9 mouse cellular contexts compared by ENCODE assay signal in the genomic region with DNA sequence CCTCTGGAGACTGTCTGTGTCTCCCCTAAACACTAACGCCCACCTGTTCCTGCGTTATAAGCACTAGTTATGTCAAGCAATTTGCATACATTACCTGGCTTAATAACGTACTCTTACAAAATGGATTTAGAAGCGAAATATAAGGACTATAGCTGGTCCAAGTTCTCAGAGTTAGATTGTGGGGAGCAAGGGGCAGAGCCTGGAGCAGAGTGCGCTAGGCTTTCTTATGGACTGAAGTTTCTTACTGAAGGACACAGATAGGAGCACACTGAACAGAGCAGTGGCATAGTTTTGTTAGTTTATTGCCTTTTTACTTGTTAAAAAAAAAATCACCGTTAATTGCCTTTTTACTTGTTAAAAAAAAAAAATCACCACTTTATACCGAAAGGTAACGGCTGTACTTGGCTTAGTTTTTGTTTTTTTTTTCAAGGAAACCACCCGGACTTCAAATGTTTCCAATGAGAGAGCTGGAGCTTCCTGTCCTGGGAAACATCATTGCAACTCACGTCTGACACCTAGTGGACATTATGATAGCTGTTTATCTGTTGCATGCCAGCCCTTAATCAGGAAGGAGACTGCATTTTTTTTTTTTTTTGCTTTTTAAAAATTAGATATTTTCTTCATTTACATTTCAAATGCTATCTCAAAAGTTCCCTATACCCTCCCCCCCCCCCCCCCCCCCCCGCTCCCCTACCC. TPM values are rescaled to one million over a fixed set of nuclear protein-coding genes. Genes with fewer than 3 reads are reported as not detected.
DNase-seq lines count a peak whose midpoint lies in the region; ATAC-seq and TF ChIP-seq lines count a peak whose summit lies in the region.
"Had no signal": no experiment of that assay in that cellular context is flagged by ENCODE, and none has a peak within 500 bp of the region (broad histone marks: within the 10 kb centered on the region; RNA-seq: fewer than 3 reads in every experiment).

No protein-coding gene starts in this region.

- no peak overlapping the region for H3K9ac ChIP-seq in hindbrain, embryonic 14.5 days
- no peak overlapping the region for H3K9ac ChIP-seq in hindbrain, embryonic 13.5 days
- no peak overlapping the region for H3K9ac ChIP-seq in heart, embryonic 16.5 days (ENCODE audit: low read length)
- no peak overlapping the region for H3K9ac ChIP-seq in liver, embryonic 15.5 days
- H3K9ac ChIP-seq in stomach, embryonic 14.5 days (replicated peaks; ENCODE audit: low read depth, low read length) = no peak overlapping the region

- H3K9me3 ChIP-seq in hindbrain, embryonic 14.5 days (ENCODE audit: control insufficient read depth, low read length) = no peaks in the 10 kb centered on the region
- no peaks in the 10 kb centered on the region for H3K9me3 ChIP-seq in hindbrain, embryonic 13.5 days
- peaks cover 80% of the 10 kb centered on the region for H3K9me3 ChIP-seq in E14TG2a.4 (ENCODE audit: low read length)
- no peaks in the 10 kb centered on the region for H3K9me3 ChIP-seq in heart, embryonic 16.5 days (replicated peaks; ENCODE audit: control insufficient read depth, low read length)
- no peaks in the 10 kb centered on the region for H3K9me3 ChIP-seq in liver, embryonic 15.5 days (replicated peaks)
- no peaks in the 10 kb centered on the region for H3K9me3 ChIP-seq in stomach, embryonic 14.5 days (ENCODE audit: control insufficient read depth, low read depth, low read length)

- H3K27ac ChIP-seq in hindbrain, embryonic 14.5 days = no peak overlapping the region
- H3K27ac ChIP-seq in hindbrain, embryonic 13.5 days = no peak overlapping the region
- no peak overlapping the region for H3K27ac ChIP-seq in heart, embryonic 16.5 days (ENCODE audit: low read length)
- H3K27ac ChIP-seq in liver, embryonic 15.5 days (replicated peaks) = no peak overlapping the region
- H3K27ac ChIP-seq in stomach, embryonic 14.5 days (ENCODE audit: low read length) = peak overlapping the region; percentile 61; the same call in 1 of the 2 replicates

- H3K4me3 ChIP-seq in hindbrain, embryonic 14.5 days (replicated peaks; ENCODE audit: low read length) = no peak overlapping the region
- no peak overlapping the region for H3K4me3 ChIP-seq in hindbrain, embryonic 13.5 days
- H3K4me3 ChIP-seq in E14TG2a.4 (replicated peaks; ENCODE audit: low read length) = no peak overlapping the region
- H3K4me3 ChIP-seq in heart, embryonic 16.5 days (ENCODE audit: low read length) = no peak overlapping the region
- no peak overlapping the region for H3K4me3 ChIP-seq in liver, embryonic 15.5 days (replicated peaks)
- no peak overlapping the region for H3K4me3 ChIP-seq in stomach, embryonic 14.5 days (ENCODE audit: low read depth, low read length)

- H3K36me3 ChIP-seq in hindbrain, embryonic 14.5 days (replicated peaks; ENCODE audit: control insufficient read depth, insufficient read depth) = 0 out of 2 replicates have a peak, but pooled peaks cover 4% of the 10 kb centered on the region
- H3K36me3 ChIP-seq in hindbrain, embryonic 13.5 days = peaks cover 7% of the 10 kb centered on the region
- peaks cover 42% of the 10 kb centered on the region for H3K36me3 ChIP-seq in E14TG2a.4 (ENCODE audit: insufficient read depth, low read length)
- H3K36me3 ChIP-seq in heart, embryonic 16.5 days (ENCODE audit: control insufficient read depth, insufficient read depth) = no peaks in the 10 kb centered on the region
- H3K36me3 ChIP-seq in liver, embryonic 15.5 days (replicated peaks) = no peaks in the 10 kb centered on the region
- H3K36me3 ChIP-seq in stomach, embryonic 14.5 days (ENCODE audit: control insufficient read depth, insufficient read depth, low read length) = no peaks in the 10 kb centered on the region; the same call in 1 of the 2 replicates

- ATAC-seq in hindbrain, embryonic 14.5 days (ENCODE audit: low FRiP score) = peak; percentile 45; the same call in 1 of the 2 replicates
- ATAC-seq in hindbrain, embryonic 13.5 days (ENCODE audit: low FRiP score) = no peak
- no peak for ATAC-seq in heart, embryonic 16.5 days (replicated peaks; ENCODE audit: extremely low read depth, insufficient read depth, low FRiP score)
- no peak for ATAC-seq in liver, embryonic 15.5 days (ENCODE audit: insufficient read depth)
- ATAC-seq in stomach, embryonic 14.5 days (ENCODE audit: insufficient number of reproducible peaks, insufficient read depth, low FRiP score, low read depth) = no peak

- H3K4me2 ChIP-seq in hindbrain, embryonic 14.5 days (replicated peaks) = no peak overlapping the region
- no peak overlapping the region for H3K4me2 ChIP-seq in hindbrain, embryonic 13.5 days
- H3K4me2 ChIP-seq in heart, embryonic 16.5 days (ENCODE audit: low read depth, low read length) = peak overlapping the region; percentile 49
- H3K4me2 ChIP-seq in liver, embryonic 15.5 days = peak overlapping the region; percentile 5; the same call in 1 of the 2 replicates
- no peak overlapping the region; the same call in 1 of the 2 replicates for H3K4me2 ChIP-seq in stomach, embryonic 14.5 days (replicated peaks; ENCODE audit: low read depth, low read length)

- peak; percentile 29; the same call in 1 of the 2 replicates for TF ChIP-seq CTCF in E14TG2a.4 (conservative IDR thresholded peaks at IDR 0.05; ENCODE audit: low read length)

- WGBS in hindbrain, embryonic 14.5 days = 42% methylated on average over 10 of the region's 11 CpGs
- 49% methylated on average over 10 of the region's 11 CpGs for WGBS in hindbrain, embryonic 13.5 days
- 31% methylated on average over 11 of the region's 11 CpGs for WGBS in heart, embryonic 16.5 days
- 33% methylated on average over 10 of the region's 11 CpGs for WGBS in liver, embryonic 15.5 days (ENCODE audit: insufficient replicate concordance)
- WGBS in stomach, embryonic 14.5 days = 36% methylated on average over 10 of the region's 11 CpGs

- H3K27me3 ChIP-seq in hindbrain, embryonic 14.5 days (ENCODE audit: control insufficient read depth, insufficient read depth, low read length) = no peaks in the 10 kb centered on the region
- H3K27me3 ChIP-seq in hindbrain, embryonic 13.5 days = no peaks in the 10 kb centered on the region
- no peaks in the 10 kb centered on the region for H3K27me3 ChIP-seq in E14TG2a.4 (ENCODE audit: insufficient read depth, low read length)
- no peaks in the 10 kb centered on the region for H3K27me3 ChIP-seq in heart, embryonic 16.5 days (ENCODE audit: control insufficient read depth, insufficient read depth, low read length)
- no peaks in the 10 kb centered on the region for H3K27me3 ChIP-seq in liver, embryonic 15.5 days
- H3K27me3 ChIP-seq in stomach, embryonic 14.5 days (ENCODE audit: control insufficient read depth, insufficient read depth, low read length) = no peaks in the 10 kb centered on the region

- DNase-seq in hindbrain, embryonic 14.5 days (ENCODE audit: low spot score) = peak; percentile 90
- DNase-seq in cerebellum, adult 8-10 months = peak; percentile 26
- no peak for DNase-seq in spleen, postnatal 14 days (ENCODE audit: low spot score in 2 of 2)

- H3K4me1 ChIP-seq in hindbrain, embryonic 14.5 days (replicated peaks; ENCODE audit: control insufficient read depth, insufficient read depth, low read length) = no peaks in the 10 kb centered on the region
- no peaks in the 10 kb centered on the region for H3K4me1 ChIP-seq in hindbrain, embryonic 13.5 days (replicated peaks)
- H3K4me1 ChIP-seq in E14TG2a.4 (replicated peaks; ENCODE audit: low read depth, low read length) = peaks cover 12% of the 10 kb centered on the region
- peaks cover 8% of the 10 kb centered on the region; the same call in 1 of the 2 replicates for H3K4me1 ChIP-seq in heart, embryonic 16.5 days (ENCODE audit: control insufficient read depth, insufficient read depth, low read length)
- no peaks in the 10 kb centered on the region for H3K4me1 ChIP-seq in liver, embryonic 15.5 days (replicated peaks)
- no peaks in the 10 kb centered on the region for H3K4me1 ChIP-seq in stomach, embryonic 14.5 days (ENCODE audit: control insufficient read depth, insufficient read depth, low read length)

RNA-seq across cellular contexts. Expression of gene Cavin4, which starts 17.5 kb away (rescaled TPM):
- polyA plus RNA-seq in hindbrain, embryonic 14.5 days (2014; fragmentation: Nextera tagmentation; extraction: Ambion mirVana) = 1.2 and 1.7 TPM in 2 replicates
- polyA plus RNA-seq in hindbrain, embryonic 13.5 days (2015; fragmentation: Nextera tagmentation; extraction: Ambion mirVana) = 1.9 and 2.2 TPM in 2 replicates
- polyA plus RNA-seq in heart, embryonic 16.5 days (2015; fragmentation: Nextera tagmentation; extraction: Ambion mirVana) = 20.8 and 27.6 TPM in 2 replicates
- polyA plus RNA-seq in liver, embryonic 15.5 days (2015; fragmentation: Nextera tagmentation; extraction: Ambion mirVana) = 0.76 and 0.84 TPM in 2 replicates
- 0.78 and 1.4 TPM in 2 replicates for polyA plus RNA-seq in stomach, embryonic 14.5 days (2014; fragmentation: Nextera tagmentation; extraction: Ambion mirVana)
- polyA plus RNA-seq: small intestine, adult 2 months had no signal

Comparison
In these comparisons a context has a peak if more than half of its experiments do, and no peak if none do; other contexts are left out.
1. DNase-seq: peak in hindbrain, embryonic 14.5 days (single experiment) and cerebellum, adult 8-10 months (single experiment); none in spleen, postnatal 14 days (0 of 2).
2. H3K4me2 ChIP-seq: peak in heart, embryonic 16.5 days (single experiment) and liver, embryonic 15.5 days (single experiment); none in hindbrain, embryonic 14.5 days (single experiment), hindbrain, embryonic 13.5 days (single experiment) and stomach, embryonic 14.5 days (single experiment).